Mouse (Mus musculus) kidney, adult 2 months (tissue): ENCODE measurements around the gene Cish. TPM values are rescaled to one million over a fixed set of nuclear protein-coding genes. Genes with fewer than 3 reads are reported as not detected.

Experiments used
- DNase-seq: peaks from one replicate; pipeline ENCODE4 v3.0.0; 2021
- H3K27ac ChIP-seq: fragments of 200-500 bp; 2 replicates; pipeline ENCODE4 v1.5.1; 2012; ENCODE audit warnings: low read depth, low read length, control low read depth, inconsistent platforms; ENCODE audit not compliant: insufficient read depth
- H3K27me3 ChIP-seq: fragments of 200-500 bp; replicated peaks from 2 replicates; pipeline ENCODE4 v1.6.1; 2012; ENCODE audit warnings: mild to moderate bottlenecking, moderate library complexity, low read length, inconsistent platforms; ENCODE audit not compliant: control insufficient read depth, insufficient read depth
- H3K36me3 ChIP-seq: fragments of 200-500 bp; 2 replicates; pipeline ENCODE4 v1.6.1; 2012; ENCODE audit warnings: mild to moderate bottlenecking, moderate library complexity, low read length, inconsistent platforms; ENCODE audit not compliant: control insufficient read depth, insufficient read depth
- H3K4me1 ChIP-seq: fragments of 200-500 bp; 2 replicates; pipeline ENCODE4 v1.6.1; 2011; ENCODE audit warnings: low read length; ENCODE audit not compliant: control insufficient read depth, insufficient read depth
- H3K4me3 ChIP-seq: fragments of 200-500 bp; 2 replicates; pipeline ENCODE4 v1.5.1; 2011; ENCODE audit warnings: mild to moderate bottlenecking, low read depth, low read length, control low read depth; ENCODE audit not compliant: insufficient read depth
- CTCF ChIP-seq: fragments of 200-500 bp; conservative IDR thresholded peaks from 2 replicates; pipeline ENCODE4 v1.5.1; 2011; ENCODE audit warnings: low read depth, mild to moderate bottlenecking, control low read depth, low read length, moderate library complexity, mixed read lengths; ENCODE audit not compliant: insufficient read depth, insufficient read length
- POLR2A ChIP-seq: fragments of 200-500 bp; IDR thresholded peaks from one replicate; pipeline ENCODE4 v1.6.1; 2011; ENCODE audit warnings: low read depth, low read length, control low read depth
- WGBS: fragments of 180-500 bp; shearing (Covaris S2); methylation state at CpG from one replicate; pipeline ENCODE4 v1.1.7; 2018; 5-methylcytosine and 5-hydroxymethylcytosine counted together
- polyA plus RNA-seq: library from polyadenylated mRNA; depleted of rRNA; stranded (reverse); fragments of >200 nt; gene quantifications from 2 replicates; pipeline ENCODE4 v1.2.3, GENCODE M21; 2012

Gene Cish
- polyA plus RNA-seq, 1 experiment: 49.7 TPM

DNA sequence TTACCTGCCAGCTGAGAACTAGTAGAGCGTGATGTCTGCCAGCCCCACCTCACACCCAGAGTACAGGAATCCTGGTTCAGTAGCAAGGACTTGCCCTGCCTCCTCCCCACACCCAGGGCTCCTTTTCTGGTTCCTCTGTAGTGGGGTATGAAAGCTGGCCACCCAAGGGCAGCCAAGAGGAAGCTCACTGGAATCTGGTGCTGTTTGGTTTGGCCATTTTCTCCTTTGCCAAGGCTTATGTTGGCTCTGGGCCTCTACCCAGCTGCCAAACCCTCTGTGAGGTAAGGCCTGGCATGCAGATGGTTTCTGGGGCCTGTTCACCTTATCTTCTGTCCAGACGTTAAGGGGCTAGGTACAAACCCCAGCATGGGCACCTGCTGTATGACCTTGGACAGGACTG is 20.0 kb downstream of the Cish start:
- Histone ChIP-seq H3K27me3 (no peaks in the 10 kb centered on the region), H3K4me3 (no peak overlapping the region), H3K27ac (peak overlapping the region; percentile 81), H3K36me3 (no peaks in the 10 kb centered on the region), H3K4me1 (peaks cover 7% of the 10 kb centered on the region)
- 50% methylated on average over 2 of the region's 2 CpGs for WGBS
- TF ChIP-seq CTCF: no peak
- TF ChIP-seq POLR2A: no peak
- peak; percentile 87 for DNase-seq

DNA sequence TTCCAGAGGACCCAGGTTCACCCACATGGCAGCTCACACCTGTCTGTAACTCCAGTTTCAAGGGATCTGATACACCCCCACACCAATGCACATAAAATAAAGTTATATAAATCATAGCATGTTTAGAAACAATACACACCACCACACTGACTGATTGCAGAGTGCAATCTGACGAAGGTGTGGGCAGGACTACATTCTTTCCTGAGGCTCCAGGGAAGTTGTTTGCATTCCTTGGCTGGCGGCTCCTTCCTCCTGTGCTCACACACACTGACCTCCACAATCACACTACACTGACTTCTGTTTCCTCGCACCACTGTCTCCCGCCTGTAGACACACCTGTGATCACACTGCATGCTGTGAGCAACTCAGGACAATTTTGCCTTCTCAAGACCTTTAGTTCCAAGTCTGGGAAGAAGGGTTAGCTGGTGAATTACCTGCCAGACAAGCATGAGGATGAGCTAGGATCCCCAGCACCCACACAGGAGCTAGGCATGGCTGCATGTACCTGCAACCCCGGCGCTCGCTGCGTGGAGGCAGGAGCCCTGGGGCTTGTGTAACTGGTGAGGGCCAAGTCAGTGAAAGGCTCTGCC is 26.7 kb downstream of the Cish start:
- peak overlapping the region; percentile 8; the same call in 1 of the 2 replicates for H3K27ac ChIP-seq
- 55% methylated on average over 8 of the region's 8 CpGs for WGBS
- no peak overlapping the region for H3K4me3 ChIP-seq
- H3K27me3 ChIP-seq: no peaks in the 10 kb centered on the region
- TF ChIP-seq CTCF (no peak), POLR2A (no peak)
- H3K4me1 ChIP-seq: peaks cover 28% of the 10 kb centered on the region
- H3K36me3 ChIP-seq: no peaks in the 10 kb centered on the region
- peak; percentile 52 for DNase-seq

DNA sequence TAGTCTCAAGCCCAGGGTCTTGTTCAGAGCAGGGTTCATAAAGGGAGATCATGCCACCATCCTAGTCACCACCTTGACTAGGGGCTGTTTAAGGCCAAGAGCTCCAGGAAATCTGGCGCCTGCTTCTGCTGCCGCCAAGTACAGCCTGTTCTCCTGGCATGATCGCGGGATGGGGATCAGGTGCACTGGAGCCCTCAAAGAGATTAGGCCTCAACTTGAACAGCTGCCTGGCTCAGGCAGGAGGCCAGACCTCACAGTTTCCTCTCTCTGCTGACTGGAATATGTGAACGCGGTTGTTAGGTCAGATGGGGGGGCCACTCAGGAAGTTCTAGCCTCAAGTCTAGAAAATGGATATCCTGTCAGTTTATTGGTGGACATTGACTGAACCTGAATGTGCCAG is 27.7 kb downstream of the Cish start:
- H3K4me3 ChIP-seq: no peak overlapping the region
- no peak for TF ChIP-seq POLR2A
- no peak for TF ChIP-seq CTCF
- no peaks in the 10 kb centered on the region for H3K27me3 ChIP-seq
- H3K36me3 ChIP-seq: no peaks in the 10 kb centered on the region
- DNase-seq: peak; percentile 85
- H3K27ac ChIP-seq: peak overlapping the region; percentile 31; the same call in 1 of the 2 replicates
- peaks cover 28% of the 10 kb centered on the region for H3K4me1 ChIP-seq
- WGBS: 17% methylated on average over 6 of the region's 6 CpGs

DNA sequence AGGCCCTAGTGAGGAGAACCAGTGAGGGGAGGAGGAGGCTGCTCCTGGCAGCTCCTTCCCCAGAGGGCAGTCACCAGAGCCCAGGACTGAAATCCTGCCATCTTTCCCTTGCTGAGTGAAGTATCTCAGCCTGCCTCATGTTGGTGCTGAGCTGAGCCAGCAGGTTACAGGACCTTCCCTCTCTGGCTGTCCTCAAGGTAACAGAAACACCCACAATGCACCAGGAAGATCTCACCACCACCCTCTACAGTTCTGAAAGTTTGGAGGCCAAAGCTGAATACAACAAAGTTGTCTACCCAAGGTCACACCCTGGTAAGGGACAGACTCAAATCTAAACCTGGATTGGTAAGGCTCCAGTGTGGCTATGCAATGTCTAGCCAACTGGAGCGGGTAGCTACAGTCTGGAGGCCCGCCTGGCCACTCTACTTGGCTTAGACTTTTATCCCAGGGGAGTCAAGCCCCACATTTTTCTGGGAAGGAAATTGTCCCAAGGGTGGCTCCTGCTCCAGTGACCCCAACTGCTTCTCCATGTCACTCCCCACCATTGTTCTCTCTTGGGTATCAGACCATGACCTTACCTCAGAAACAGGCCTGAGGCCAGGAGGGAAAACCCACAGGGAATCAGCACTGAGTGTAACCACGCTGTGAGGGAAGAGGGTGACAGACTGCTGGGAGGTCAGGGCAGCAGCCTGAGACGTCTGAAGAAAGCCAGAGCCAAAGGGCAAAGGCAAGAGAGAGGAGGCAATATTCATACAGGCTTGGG is 29.2 kb downstream of the Cish start:
- peak; percentile 89 for DNase-seq
- H3K27ac ChIP-seq: peak overlapping the region; percentile 22

DNA sequence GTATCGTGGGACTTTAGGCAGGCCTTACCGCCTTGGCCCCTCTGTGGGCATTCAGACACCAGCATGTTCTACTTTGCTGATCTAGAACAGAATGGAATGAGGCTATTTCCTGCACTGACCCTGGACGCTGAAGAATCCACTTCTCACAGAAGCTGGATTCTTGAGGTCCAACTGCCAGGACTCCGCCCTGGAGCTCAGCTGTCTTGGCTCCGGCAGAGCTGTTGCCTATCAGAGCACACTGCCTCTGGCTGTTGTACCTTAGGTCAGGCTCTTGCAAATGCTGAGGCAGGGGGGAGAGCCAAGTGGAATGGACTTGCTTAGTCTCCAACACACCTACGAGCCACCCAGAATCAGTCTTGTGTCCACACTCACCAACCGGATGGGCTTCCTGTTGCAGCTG is 30.1 kb downstream of the Cish start:
- DNase-seq: peak; percentile 86
- no peaks in the 10 kb centered on the region for H3K36me3 ChIP-seq
- peaks cover 31% of the 10 kb centered on the region for H3K4me1 ChIP-seq
- TF ChIP-seq POLR2A (no peak), CTCF (no peak)
- no peak overlapping the region for H3K4me3 ChIP-seq
- no peaks in the 10 kb centered on the region for H3K27me3 ChIP-seq
- 40% methylated on average over 7 of the region's 7 CpGs for WGBS
- peak overlapping the region; percentile 22 for H3K27ac ChIP-seq

More for the DNA sequence above, 29.2 kb downstream of the Cish start:
- TF ChIP-seq POLR2A (no peak), CTCF (no peak)
- 28% methylated on average over 4 of the region's 4 CpGs for WGBS
- Histone ChIP-seq H3K27me3 (no peaks in the 10 kb centered on the region), H3K36me3 (no peaks in the 10 kb centered on the region), H3K4me1 (peaks cover 28% of the 10 kb centered on the region), H3K4me3 (no peak overlapping the region)

DNA sequence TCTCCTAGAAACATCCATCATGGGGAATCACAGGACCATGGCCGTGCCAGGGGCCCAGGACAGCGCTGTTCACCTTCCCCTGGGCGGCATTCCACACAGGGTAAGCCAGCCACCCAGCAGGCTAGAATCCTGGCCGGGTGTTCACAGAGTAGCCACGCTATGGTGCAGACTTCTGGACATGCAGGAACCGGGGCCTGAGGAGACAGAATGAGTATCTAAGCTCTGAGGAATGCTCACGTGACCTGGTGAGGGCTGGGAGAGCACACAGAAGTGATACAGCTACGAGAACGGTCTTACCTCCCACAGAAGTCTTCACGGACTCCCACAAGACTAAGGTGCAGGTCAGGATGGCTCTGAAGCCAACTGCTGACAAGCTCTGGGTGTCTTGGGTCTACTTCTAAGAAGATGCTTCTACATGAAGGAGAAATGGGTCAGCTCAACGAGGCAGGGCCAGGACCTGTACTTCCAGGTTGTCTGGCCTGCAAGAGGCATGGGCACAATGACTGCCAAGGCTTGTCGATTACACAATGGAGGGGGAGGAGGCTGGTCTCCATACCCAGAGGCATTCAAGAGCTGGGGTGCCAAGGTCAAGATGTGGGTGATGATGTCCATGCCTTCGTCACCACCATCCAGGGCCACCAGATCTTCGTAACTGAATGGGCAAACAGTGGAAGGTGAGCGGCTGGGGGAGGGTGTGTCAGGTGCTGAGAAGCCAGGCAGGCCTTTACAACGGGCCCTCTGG is 32.2 kb downstream of the Cish start:
- TF ChIP-seq CTCF: no peak
- no peak for TF ChIP-seq POLR2A
- H3K4me3 ChIP-seq: no peak overlapping the region
- peaks cover 35% of the 10 kb centered on the region for H3K4me1 ChIP-seq
- no peaks in the 10 kb centered on the region for H3K36me3 ChIP-seq
- 81% methylated on average over 16 of the region's 16 CpGs for WGBS
- no peak for DNase-seq
- H3K27me3 ChIP-seq: no peaks in the 10 kb centered on the region
- H3K27ac ChIP-seq: no peak overlapping the region

DNA sequence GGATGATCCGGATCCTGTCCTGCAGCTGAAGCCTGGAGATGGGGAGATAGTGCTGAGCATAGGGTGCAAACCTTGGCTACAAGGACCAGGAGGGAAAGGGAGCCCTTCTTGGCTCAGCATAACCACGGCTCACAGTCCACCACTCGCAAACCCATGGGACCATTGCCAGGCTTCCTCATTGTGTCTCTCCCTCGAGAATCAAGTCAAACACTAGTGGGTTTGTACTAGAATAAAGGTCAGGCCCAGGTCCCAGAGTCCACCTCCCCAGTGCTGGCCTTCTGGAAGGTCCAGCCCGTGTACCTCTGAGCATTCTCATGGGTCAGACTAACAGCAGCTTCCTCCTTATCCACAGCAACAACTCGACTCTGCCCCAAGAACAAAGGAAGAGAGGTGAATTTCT is 35.0 kb downstream of the Cish start:
- DNase-seq: peak; percentile 79
- WGBS: 58% methylated on average over 6 of the region's 6 CpGs
- TF ChIP-seq CTCF (no peak), POLR2A (no peak)
- Histone ChIP-seq H3K4me3 (no peak overlapping the region), H3K4me1 (peaks cover 18% of the 10 kb centered on the region), H3K27me3 (no peaks in the 10 kb centered on the region), H3K36me3 (no peaks in the 10 kb centered on the region), H3K27ac (no peak overlapping the region)
